Mouse (Mus musculus) heart, postnatal 0 days (tissue): ENCODE results near the gene Otx2. TPM values are rescaled to one million over a fixed set of nuclear protein-coding genes. Genes with fewer than 3 reads are reported as not detected.

ENCODE experiments used
- ATAC-seq: fragments of 200-750 bp; cut with Nextera tagmentation; 2 replicates; pipeline ENCODE4 v1.8.0; 2017; ENCODE audit warnings: low read depth, moderate number of reproducible peaks, moderate library complexity; ENCODE audit not compliant: insufficient read depth
- DNase-seq: peaks from one replicate; pipeline ENCODE4 v3.0.0-alpha.2; 2016; ENCODE audit warnings: low spot score
- H3K27ac ChIP-seq: fragments of 300-500 bp; sonication (generic); 2 replicates; pipeline ENCODE4 v1.5.1; 2014; ENCODE audit warnings: low read depth, mild to moderate bottlenecking
- H3K27me3 ChIP-seq: fragments of 300-500 bp; sonication (generic); 2 replicates; pipeline ENCODE4 v1.6.1; 2014; ENCODE audit warnings: low read length, mixed read lengths; ENCODE audit not compliant: control insufficient read depth, insufficient read depth
- H3K36me3 ChIP-seq: fragments of 300-500 bp; sonication (generic); replicated peaks from 2 replicates; pipeline ENCODE4 v1.6.1; 2014; ENCODE audit warnings: low read length, mixed read lengths; ENCODE audit not compliant: control insufficient read depth, insufficient read depth
- H3K4me1 ChIP-seq: fragments of 300-500 bp; sonication (generic); 2 replicates; pipeline ENCODE4 v1.6.1; 2014; ENCODE audit warnings: antibody characterized with exemption; ENCODE audit not compliant: control insufficient read depth, insufficient read depth
- H3K4me2 ChIP-seq: fragments of 300-500 bp; sonication (generic); 2 replicates; pipeline ENCODE4 v1.6.1; 2014; ENCODE audit warnings: low read depth, mild to moderate bottlenecking, low read length, moderate library complexity
- H3K4me3 ChIP-seq: fragments of 300-500 bp; sonication (generic); 2 replicates; pipeline ENCODE4 v1.5.1; 2014; ENCODE audit warnings: low read depth, low read length
- H3K9ac ChIP-seq: fragments of 300-500 bp; sonication (generic); replicated peaks from 2 replicates; pipeline ENCODE4 v1.6.1; 2014; ENCODE audit warnings: low read depth, low read length, mixed read lengths
- H3K9me3 ChIP-seq: fragments of 300-500 bp; sonication (generic); replicated peaks from 2 replicates; pipeline ENCODE4 v1.6.1; 2016; ENCODE audit warnings: low read length; ENCODE audit not compliant: control insufficient read depth
- CTCF ChIP-seq: IDR thresholded peaks from 2 replicates; pipeline ENCODE4 v1.5.1; 2016; ENCODE audit warnings: antibody characterized with exemption, control low read depth, low read depth
- EP300 ChIP-seq: IDR thresholded peaks from 2 replicates; pipeline ENCODE4 v1.6.1; 2016; ENCODE audit warnings: antibody characterized with exemption, low read depth
- WGBS: fragments of 180-500 bp; shearing (Covaris S2); extraction: QIAGEN DNeasy Blood & Tissue Kit; methylation state at CpG from one replicate; pipeline ENCODE4 v1.1.7; 2014; 5-methylcytosine and 5-hydroxymethylcytosine counted together
- polyA plus RNA-seq: library from polyadenylated mRNA; unstranded; fragments of >200 nt; fragmentation: Nextera tagmentation; extraction: Ambion mirVana; gene quantifications from 2 replicates; pipeline ENCODE4 v1.2.1, GENCODE M21; 2015
- total RNA-seq: library from RNA; depleted of rRNA; stranded (reverse); fragments of >200 nt; gene quantifications from 2 replicates; pipeline ENCODE4 v1.2.3, GENCODE M21; 2014; ENCODE audit warnings: low replicate concordance

The Otx2 gene
- total and polyA plus RNA-seq, 2 experiments from 2014 or later, result not detected

DNA sequence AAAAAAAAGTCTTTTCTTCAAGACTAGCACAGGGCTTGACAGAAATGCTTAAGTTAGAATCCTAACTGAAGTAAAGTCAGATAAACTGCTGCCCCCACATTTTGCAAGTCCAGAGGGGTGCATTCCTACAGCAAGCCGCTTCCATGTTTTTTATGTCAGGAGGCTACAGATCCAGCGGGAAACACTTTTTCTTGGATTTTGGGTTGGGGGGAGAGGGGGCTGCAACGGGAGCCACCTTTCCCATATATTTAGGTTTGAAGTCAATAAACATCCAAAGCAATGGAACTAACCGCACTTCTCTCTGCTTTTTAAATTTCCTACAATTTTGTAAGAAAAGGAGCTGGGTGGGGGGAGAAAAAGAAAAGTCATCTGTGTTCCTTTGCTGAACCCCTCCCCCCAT, 10.1 kb downstream of the Otx2 start:
- H3K4me2 ChIP-seq, result no peak overlapping the region
- H3K4me1 ChIP-seq, result no peaks in the 10 kb centered on the region
- H3K27ac ChIP-seq, result no peak overlapping the region
- DNase-seq (no peak), ATAC-seq (no peak)
- H3K9me3 ChIP-seq, result no peaks in the 10 kb centered on the region
- no peak overlapping the region for H3K4me3 ChIP-seq
- 5% methylated on average over 4 of the region's 4 CpGs for WGBS
- H3K27me3 ChIP-seq, result peaks cover 98% of the 10 kb centered on the region
- H3K9ac ChIP-seq, result no peak overlapping the region
- TF ChIP-seq CTCF (no peak), EP300 (no peak)
- H3K36me3 ChIP-seq, result no peaks in the 10 kb centered on the region

DNA sequence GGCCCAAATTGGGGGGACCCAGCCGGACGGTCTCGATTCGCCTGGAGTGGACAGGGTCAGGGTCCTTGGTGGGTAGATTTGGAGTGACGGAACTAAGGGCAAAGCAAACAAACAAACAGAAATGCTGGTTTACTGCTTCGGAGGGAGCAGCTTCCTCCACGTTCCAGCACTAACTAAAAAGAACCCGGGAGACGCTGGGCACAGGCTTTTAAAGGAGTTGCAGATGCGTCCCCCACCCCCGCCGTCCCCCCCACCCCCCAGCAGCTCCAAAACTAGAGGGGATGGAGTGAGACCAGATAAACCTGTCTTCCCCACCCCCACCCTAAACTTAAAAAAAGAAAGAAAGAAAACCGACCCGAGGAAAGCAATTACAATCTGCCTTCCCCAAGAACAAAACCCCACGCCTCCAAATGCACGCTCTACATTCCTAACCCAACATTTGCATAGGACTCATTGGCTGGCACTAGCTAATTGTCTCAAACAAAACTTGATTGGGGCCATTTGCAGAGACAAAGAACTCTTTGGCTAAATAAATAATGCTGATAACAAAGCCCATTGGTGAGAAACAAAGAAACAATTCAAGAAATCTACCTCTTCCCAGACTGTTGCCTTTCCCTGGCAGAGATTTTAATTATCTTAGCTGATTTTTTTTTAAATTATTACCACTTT, 10.9 kb downstream of the Otx2 start:
- Histone ChIP-seq H3K9ac (no peak overlapping the region), H3K4me3 (no peak overlapping the region)

DNA sequence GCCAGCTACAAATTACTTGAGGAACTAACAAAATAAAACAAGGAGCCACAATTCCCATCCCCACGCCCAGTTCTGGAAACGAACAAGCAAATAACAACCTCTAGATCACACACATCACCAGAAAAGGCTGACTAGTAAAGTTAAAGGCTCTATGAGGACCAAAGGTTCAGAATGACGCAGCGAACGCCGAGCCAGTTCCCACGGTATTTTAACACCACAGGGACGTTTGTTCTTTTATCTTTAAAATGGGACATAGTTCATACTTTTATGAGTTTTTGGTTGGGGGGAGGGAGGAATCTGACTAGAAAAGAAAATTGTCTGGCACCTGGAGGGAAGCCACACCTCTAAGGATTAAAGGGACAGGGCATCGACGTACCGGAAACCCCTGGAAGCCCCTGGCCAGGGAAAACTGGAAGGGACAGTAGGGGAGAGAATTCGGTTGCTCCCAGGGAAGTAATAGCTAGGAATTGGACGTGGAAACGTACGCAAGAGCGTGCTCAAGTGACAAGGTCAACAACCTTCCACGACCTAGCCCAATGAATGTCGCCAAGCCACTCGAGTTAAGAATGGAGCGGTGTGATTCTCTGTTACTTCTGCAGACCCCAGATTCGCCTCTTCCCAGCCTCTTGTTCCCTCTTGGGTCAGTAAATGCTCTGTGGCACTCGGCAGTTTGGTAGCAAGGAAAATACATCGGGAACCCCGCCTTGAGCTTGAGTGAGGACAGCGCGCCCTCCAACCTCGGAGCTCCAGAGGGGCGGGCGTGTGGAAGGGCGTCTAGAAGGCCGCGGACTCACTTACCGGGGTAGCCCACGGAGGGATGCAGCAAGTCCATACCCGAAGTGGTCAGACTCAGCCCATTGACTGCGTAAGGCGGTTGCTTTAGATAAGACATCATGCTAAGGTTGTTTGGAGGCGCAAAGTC, 11.7 kb downstream of the Otx2 start:
- Histone ChIP-seq H3K27ac (no peak overlapping the region), H3K4me1 (no peaks in the 10 kb centered on the region), H3K27me3 (peaks cover 98% of the 10 kb centered on the region), H3K4me2 (no peak overlapping the region), H3K4me3 (no peak overlapping the region), H3K36me3 (no peaks in the 10 kb centered on the region), H3K9me3 (no peaks in the 10 kb centered on the region), H3K9ac (no peak overlapping the region)
- 5% methylated on average over 38 of the region's 38 CpGs for WGBS
- no peak for DNase-seq
- no peak for TF ChIP-seq EP300
- TF ChIP-seq CTCF, result no peak
- ATAC-seq, result no peak

More for the DNA sequence above, 10.9 kb downstream of the Otx2 start:
- Histone ChIP-seq H3K9me3 (no peaks in the 10 kb centered on the region), H3K36me3 (no peaks in the 10 kb centered on the region), H3K27ac (no peak overlapping the region), H3K4me2 (no peak overlapping the region), H3K4me1 (no peaks in the 10 kb centered on the region), H3K27me3 (peaks cover 98% of the 10 kb centered on the region)
- TF ChIP-seq EP300 (no peak), CTCF (no peak)
- under 1% methylated on average over 16 of the region's 16 CpGs for WGBS
- ATAC-seq (no peak), DNase-seq (no peak)

DNA sequence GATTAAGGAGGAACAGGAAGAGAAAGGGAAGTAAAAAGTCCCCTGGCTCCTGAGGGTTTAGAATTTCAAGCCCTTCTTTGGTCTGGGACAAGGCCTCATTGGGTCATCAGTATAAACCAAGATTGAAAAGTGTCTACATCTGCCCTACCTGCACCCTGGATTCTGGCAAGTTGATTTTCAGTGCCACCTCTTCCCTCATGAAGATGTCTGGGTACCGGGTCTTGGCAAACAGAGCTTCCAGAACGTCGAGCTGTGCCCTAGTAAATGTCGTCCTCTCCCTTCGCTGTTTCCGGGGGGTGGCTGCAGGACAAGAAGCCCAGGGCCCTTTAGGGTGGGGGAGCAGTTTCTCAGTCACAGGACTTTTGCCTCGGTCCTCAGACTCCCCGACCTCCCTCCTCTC, 12.5 kb downstream of the Otx2 start:
- WGBS, result 27% methylated on average over 8 of the region's 8 CpGs
- H3K4me1 ChIP-seq, result no peaks in the 10 kb centered on the region
- H3K9me3 ChIP-seq, result no peaks in the 10 kb centered on the region
- H3K4me3 ChIP-seq, result no peak overlapping the region
- no peak overlapping the region for H3K9ac ChIP-seq
- H3K4me2 ChIP-seq, result no peak overlapping the region
- no peak overlapping the region for H3K27ac ChIP-seq
- ATAC-seq, result no peak
- TF ChIP-seq EP300, result no peak
- no peaks in the 10 kb centered on the region for H3K36me3 ChIP-seq
- DNase-seq, result no peak
- H3K27me3 ChIP-seq, result peaks cover 98% of the 10 kb centered on the region

DNA sequence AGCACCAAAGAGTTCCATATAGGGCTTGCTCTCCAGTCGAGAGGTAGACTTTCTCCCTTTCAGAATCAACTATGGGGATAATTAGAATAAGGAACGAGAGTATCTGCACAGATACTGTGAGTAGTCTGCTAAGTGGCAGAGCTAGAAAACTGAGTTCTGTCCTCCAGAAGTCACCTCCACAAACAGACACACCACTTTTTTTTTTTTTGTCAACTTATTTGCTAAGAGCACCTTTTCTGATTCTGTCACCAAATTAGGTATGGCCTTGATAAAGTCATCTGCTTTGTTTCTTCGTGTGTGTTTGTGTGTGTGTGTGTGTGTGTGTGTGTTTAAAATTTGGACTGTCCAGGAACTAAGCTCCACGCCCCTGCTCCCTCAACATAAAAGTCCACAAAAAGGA, 13.0 kb downstream of the Otx2 start:
- Histone ChIP-seq H3K4me3 (no peak overlapping the region), H3K9ac (no peak overlapping the region), H3K27ac (no peak overlapping the region), H3K9me3 (no peaks in the 10 kb centered on the region), H3K4me1 (no peaks in the 10 kb centered on the region; the same call in 1 of the 2 replicates), H3K4me2 (no peak overlapping the region), H3K27me3 (peaks cover 98% of the 10 kb centered on the region), H3K36me3 (no peaks in the 10 kb centered on the region)
- TF ChIP-seq CTCF (no peak), EP300 (no peak)
- 61% methylated on average over 4 of the region's 4 CpGs for WGBS
- ATAC-seq (no peak), DNase-seq (no peak)
